Mouse (Mus musculus) liver, embryonic 11.5 days (tissue): ENCODE results near the gene Mgam. TPM values are rescaled to one million over a fixed set of nuclear protein-coding genes. Genes with fewer than 3 reads are reported as not detected.

Experiments
- ATAC-seq: fragments of 200-750 bp; cut with Nextera tagmentation; replicated peaks from 2 replicates; pipeline ENCODE4 v1.8.0; 2017; ENCODE audit warnings: moderate number of reproducible peaks, mild to moderate bottlenecking, moderate TSS enrichment, moderate library complexity; ENCODE audit not compliant: low FRiP score
- DNase-seq: peaks from one replicate; pipeline ENCODE4 v3.0.0-alpha.2; 2017; ENCODE audit warnings: low spot score
- H3K27ac ChIP-seq: fragments of 300-500 bp; sonication (generic); 2 replicates; pipeline ENCODE4 v1.5.1; 2014; ENCODE audit warnings: mild to moderate bottlenecking, low read depth, low read length, control low read depth
- H3K27me3 ChIP-seq: fragments of 300-500 bp; sonication (generic); replicated peaks from 2 replicates; pipeline ENCODE4 v1.6.1; 2014; ENCODE audit warnings: low read length, mixed read lengths; ENCODE audit not compliant: control insufficient read depth, insufficient read depth
- H3K36me3 ChIP-seq: fragments of 300-500 bp; sonication (generic); 2 replicates; pipeline ENCODE4 v1.6.1; 2014; ENCODE audit warnings: mild to moderate bottlenecking, low read length, moderate library complexity, mixed read lengths; ENCODE audit not compliant: control insufficient read depth, insufficient read depth
- H3K4me1 ChIP-seq: fragments of 300-500 bp; sonication (generic); replicated peaks from 2 replicates; pipeline ENCODE4 v1.6.1; 2014; ENCODE audit warnings: low read length, mixed read lengths; ENCODE audit not compliant: control insufficient read depth, insufficient read depth
- H3K4me2 ChIP-seq: fragments of 300-500 bp; sonication (generic); 2 replicates; pipeline ENCODE4 v1.6.1; 2014; ENCODE audit warnings: mild to moderate bottlenecking, control low read depth, moderate library complexity
- H3K4me3 ChIP-seq: fragments of 300-500 bp; sonication (generic); 2 replicates; pipeline ENCODE4 v1.5.1; 2014; ENCODE audit warnings: low read depth, low read length, control low read depth
- H3K9ac ChIP-seq: fragments of 300-500 bp; sonication (generic); 2 replicates; pipeline ENCODE4 v1.6.1; 2014; ENCODE audit warnings: low read depth, low read length, control low read depth
- H3K9me3 ChIP-seq: fragments of 300-500 bp; sonication (generic); 2 replicates; pipeline ENCODE4 v1.6.1; 2016; ENCODE audit warnings: low read length, inconsistent platforms, mixed read lengths; ENCODE audit not compliant: control insufficient read depth
- WGBS: fragments of 180-500 bp; shearing (Covaris S2); extraction: QIAGEN DNeasy Blood & Tissue Kit; methylation state at CpG from one replicate; pipeline ENCODE4 v1.1.7; 2014; 5-methylcytosine and 5-hydroxymethylcytosine counted together
- polyA plus RNA-seq: library from polyadenylated mRNA; unstranded; fragments of >200 nt; fragmentation: Nextera tagmentation; extraction: Ambion mirVana; gene quantifications from 2 replicates; pipeline ENCODE4 v1.2.1, GENCODE M21; 2014

Mgam gene
- polyA plus RNA-seq, 1 experiment from 2014 or later, result 0.12 TPM

DNA sequence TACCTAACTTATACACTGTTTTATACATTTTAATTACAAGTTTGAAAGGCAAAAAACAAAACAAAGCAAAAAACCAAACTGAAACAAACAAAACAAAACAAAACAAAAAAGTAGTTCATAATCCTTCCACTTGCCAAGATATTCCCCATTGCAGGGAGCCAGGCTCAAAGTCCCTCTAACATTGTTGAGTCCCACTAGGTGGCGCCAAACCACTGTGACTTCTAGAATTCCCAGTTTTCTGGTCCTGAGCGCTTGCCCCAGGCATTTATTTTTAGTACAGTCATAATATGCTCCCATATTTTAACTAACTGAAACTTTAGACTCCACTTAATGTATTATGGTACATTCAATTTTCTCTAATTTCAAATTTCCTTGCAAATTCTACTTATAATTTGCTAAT lies 10.7 kb upstream of the Mgam start:
- Histone ChIP-seq H3K9ac (no peak overlapping the region), H3K4me2 (no peak overlapping the region), H3K27ac (no peak overlapping the region), H3K36me3 (no peaks in the 10 kb centered on the region), H3K4me3 (no peak overlapping the region), H3K4me1 (no peaks in the 10 kb centered on the region), H3K27me3 (no peaks in the 10 kb centered on the region), H3K9me3 (no peaks in the 10 kb centered on the region)
- WGBS, result 18% methylated on average over 2 of the region's 2 CpGs
- no peak for DNase-seq
- ATAC-seq, result no peak

GRCm38 (mm10) chr6:40626111-40626510 lies 2.5 kb upstream of the Mgam start:
- Histone ChIP-seq H3K4me2 (no peak overlapping the region), H3K4me3 (no peak overlapping the region), H3K36me3 (no peaks in the 10 kb centered on the region), H3K27me3 (no peaks in the 10 kb centered on the region), H3K27ac (no peak overlapping the region), H3K9me3 (no peaks in the 10 kb centered on the region), H3K4me1 (no peaks in the 10 kb centered on the region), H3K9ac (no peak overlapping the region)
- WGBS, result 56% methylated on average over 1 of the region's 1 CpGs
- ATAC-seq (no peak), DNase-seq (no peak)

DNA sequence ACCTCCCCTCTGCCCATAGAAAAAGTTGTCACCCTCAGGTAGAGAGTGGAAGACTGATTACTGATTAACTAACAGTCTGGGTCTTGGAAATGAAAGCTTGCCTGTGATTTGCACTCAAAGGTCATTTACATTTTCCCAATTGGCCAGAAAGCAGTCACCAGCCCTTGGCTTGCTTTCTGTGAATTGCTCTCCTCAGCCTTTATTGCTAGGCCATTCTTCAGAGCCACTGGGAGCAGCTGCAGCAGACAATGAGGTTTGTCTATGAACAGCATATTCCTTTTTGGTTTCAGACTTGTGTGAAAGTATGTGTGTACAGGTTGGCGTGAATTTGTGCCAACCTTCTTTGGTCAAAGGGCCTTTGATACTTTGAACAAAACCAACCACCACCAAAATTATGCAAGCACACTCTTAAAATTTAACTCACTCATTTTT lies 6.0 kb downstream of the Mgam start:
- Histone ChIP-seq H3K4me1 (no peaks in the 10 kb centered on the region), H3K27me3 (no peaks in the 10 kb centered on the region), H3K36me3 (no peaks in the 10 kb centered on the region), H3K4me2 (no peak overlapping the region), H3K9me3 (no peaks in the 10 kb centered on the region), H3K27ac (no peak overlapping the region), H3K4me3 (no peak overlapping the region), H3K9ac (no peak overlapping the region)
- ATAC-seq, result no peak
- no peak for DNase-seq
- WGBS, result 75% methylated on average over 1 of the region's 1 CpGs

- WGBS, result 73% methylated on average over 6 of the region's 6 CpGs
- no peak for DNase-seq
- Histone ChIP-seq H3K9me3 (no peaks in the 10 kb centered on the region), H3K4me1 (no peaks in the 10 kb centered on the region), H3K9ac (no peak overlapping the region), H3K27me3 (no peaks in the 10 kb centered on the region), H3K27ac (no peak overlapping the region), H3K36me3 (no peaks in the 10 kb centered on the region), H3K4me2 (no peak overlapping the region), H3K4me3 (no peak overlapping the region)
- no peak for ATAC-seq
Observed at GRCm38 (mm10) chr6:40635559-40635958, 6.9 kb downstream of the Mgam start.

GRCm38 (mm10) chr6:40637755-40638154 lies 9.1 kb downstream of the Mgam start:
- H3K27ac ChIP-seq, result no peak overlapping the region
- H3K4me2 ChIP-seq, result no peak overlapping the region
- DNase-seq (no peak), ATAC-seq (no peak)
- no peak overlapping the region for H3K4me3 ChIP-seq
- H3K27me3 ChIP-seq, result no peaks in the 10 kb centered on the region
- no peak overlapping the region for H3K9ac ChIP-seq
- WGBS, result 83% methylated on average over 5 of the region's 5 CpGs
- no peaks in the 10 kb centered on the region for H3K4me1 ChIP-seq
- H3K9me3 ChIP-seq, result no peaks in the 10 kb centered on the region
- H3K36me3 ChIP-seq, result no peaks in the 10 kb centered on the region

DNA sequence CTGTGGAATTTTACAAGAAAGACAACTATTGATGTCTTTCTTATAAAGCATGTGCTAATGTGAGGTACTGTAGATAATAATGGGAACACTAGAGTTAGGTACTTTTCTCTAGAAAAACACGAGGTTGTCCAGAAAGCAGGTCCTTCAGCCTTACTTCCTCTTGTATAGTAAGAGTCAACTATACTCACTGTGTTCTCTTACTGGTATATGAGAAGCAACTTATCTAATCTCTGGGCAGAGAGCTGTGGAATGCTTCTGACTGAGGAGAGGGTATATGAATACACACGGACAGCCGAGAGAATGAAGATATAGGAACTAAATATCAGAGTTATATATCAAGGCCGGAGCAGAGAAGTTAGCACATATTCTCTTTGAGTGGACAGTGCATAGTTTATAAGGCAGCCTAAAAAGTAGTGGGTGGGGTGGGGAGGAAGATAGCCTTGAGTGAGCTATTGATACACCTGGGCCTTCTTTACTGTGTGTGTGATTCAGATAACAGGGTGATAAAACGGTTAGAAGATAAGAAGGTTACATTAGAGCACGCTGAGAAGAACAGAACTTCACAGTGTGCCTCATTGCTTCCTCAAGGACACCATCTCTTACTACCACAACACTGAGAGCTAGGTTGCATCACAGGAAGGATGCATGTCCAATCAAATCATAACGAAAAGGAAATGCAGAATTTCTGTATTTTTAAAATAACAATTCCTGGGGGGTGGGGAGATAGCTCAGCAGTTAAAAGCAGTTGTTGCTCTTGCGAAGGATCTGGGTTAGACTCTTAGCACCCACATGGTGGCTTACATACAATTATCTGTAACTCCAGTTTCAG lies 12.3 kb downstream of the Mgam start:
- no peak overlapping the region for H3K4me3 ChIP-seq
- no peaks in the 10 kb centered on the region for H3K9me3 ChIP-seq
- H3K4me1 ChIP-seq, result no peaks in the 10 kb centered on the region
- no peak overlapping the region for H3K9ac ChIP-seq
- no peak overlapping the region for H3K4me2 ChIP-seq
- 64% methylated on average over 8 of the region's 8 CpGs for WGBS
- ATAC-seq, result no peak
- no peak for DNase-seq
- no peaks in the 10 kb centered on the region for H3K27me3 ChIP-seq
- H3K27ac ChIP-seq, result no peak overlapping the region
- no peaks in the 10 kb centered on the region for H3K36me3 ChIP-seq

DNA sequence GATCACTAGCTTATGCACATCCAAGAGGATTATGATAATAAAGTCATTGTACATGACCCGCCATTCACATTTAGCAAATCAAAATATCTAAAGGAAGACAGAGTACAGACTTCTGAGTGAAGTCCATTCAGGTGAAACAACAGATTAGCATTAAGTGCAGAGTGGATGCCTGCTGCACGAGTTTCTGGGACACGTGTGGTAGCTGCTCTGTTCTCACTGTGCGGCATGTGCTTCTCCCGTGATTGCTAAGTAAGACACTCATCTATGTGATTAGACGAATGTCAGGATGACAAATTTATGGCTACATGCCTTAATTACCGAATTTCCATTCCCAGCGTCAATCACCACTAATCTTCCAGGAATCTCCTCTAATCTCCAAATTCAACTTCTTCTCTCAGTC lies 17.1 kb downstream of the Mgam start:
- H3K27me3 ChIP-seq, result no peaks in the 10 kb centered on the region
- H3K9ac ChIP-seq, result no peak overlapping the region
- ATAC-seq, result no peak
- H3K36me3 ChIP-seq, result no peaks in the 10 kb centered on the region
- no peaks in the 10 kb centered on the region for H3K9me3 ChIP-seq
- no peak overlapping the region for H3K4me2 ChIP-seq
- DNase-seq, result no peak
- no peak overlapping the region for H3K27ac ChIP-seq
- no peaks in the 10 kb centered on the region for H3K4me1 ChIP-seq
- 80% methylated on average over 8 of the region's 8 CpGs for WGBS
- no peak overlapping the region for H3K4me3 ChIP-seq

- no peak overlapping the region for H3K4me2 ChIP-seq
Observed at GRCm38 (mm10) chr6:40650953-40651352, 22.3 kb downstream of the Mgam start.

GRCm38 (mm10) chr6:40660930-40661329 lies 32.3 kb downstream of the Mgam start:
- no peak overlapping the region for H3K4me2 ChIP-seq
- no peaks in the 10 kb centered on the region for H3K36me3 ChIP-seq
- no peak overlapping the region for H3K4me3 ChIP-seq
- no peak overlapping the region for H3K9ac ChIP-seq
- no peaks in the 10 kb centered on the region for H3K4me1 ChIP-seq
- no peak for ATAC-seq
- no peak overlapping the region for H3K27ac ChIP-seq
- 60% methylated on average over 2 of the region's 2 CpGs for WGBS
- no peaks in the 10 kb centered on the region for H3K9me3 ChIP-seq
- H3K27me3 ChIP-seq, result no peaks in the 10 kb centered on the region
- DNase-seq, result no peak

More at GRCm38 (mm10) chr6:40650953-40651352, 22.3 kb downstream of the Mgam start:
- ATAC-seq (no peak), DNase-seq (no peak)
- Histone ChIP-seq H3K27ac (no peak overlapping the region), H3K9me3 (no peaks in the 10 kb centered on the region), H3K9ac (no peak overlapping the region), H3K4me3 (no peak overlapping the region), H3K4me1 (no peaks in the 10 kb centered on the region), H3K36me3 (no peaks in the 10 kb centered on the region), H3K27me3 (no peaks in the 10 kb centered on the region)
- WGBS, result 86% methylated on average over 1 of the region's 1 CpGs
